Mouse (Mus musculus) activated CD4-positive, CD25-positive, alpha-beta regulatory T cell, adult 4 months (primary cell): ENCODE results near the gene Phldb2. TPM values are rescaled to one million over a fixed set of nuclear protein-coding genes. Genes with fewer than 3 reads are reported as not detected.
A peak's percentile ranks its signal among the peaks of the same experiment; 100 is the strongest.

ENCODE experiments used
- ATAC-seq: one replicate; pipeline ENCODE4 v1.8.0; 2017
- polyA plus RNA-seq, 2 experiments: library from polyadenylated mRNA; unstranded; fragments of 100-300 nt; shearing (Covaris generic); gene quantifications; one replicate each; pipeline ENCODE4 v1.2.1; 2017

The Phldb2 gene
- polyA plus RNA-seq, 2 experiments from 2014 or later: not detected

DNA sequence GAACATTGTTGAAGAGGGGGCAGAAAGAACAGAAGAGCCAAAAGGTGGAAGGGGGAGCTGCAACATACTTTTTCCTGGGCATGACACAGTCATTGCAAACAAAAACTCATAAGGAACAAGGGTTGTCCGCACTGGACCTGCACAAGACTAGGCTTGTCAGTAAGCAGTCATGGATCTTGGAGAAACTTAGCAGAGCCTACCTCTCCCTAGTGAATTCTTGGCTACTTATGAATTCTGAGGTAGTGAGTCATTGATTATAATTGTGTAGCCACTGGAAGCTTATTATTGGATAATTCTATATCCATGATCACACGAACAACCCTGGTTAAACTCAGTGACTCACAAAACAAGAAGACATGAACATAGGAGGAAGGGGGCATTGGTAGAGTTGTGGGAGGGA is 7.1 kb downstream of the Phldb2 start:
- ATAC-seq: no peak

DNA sequence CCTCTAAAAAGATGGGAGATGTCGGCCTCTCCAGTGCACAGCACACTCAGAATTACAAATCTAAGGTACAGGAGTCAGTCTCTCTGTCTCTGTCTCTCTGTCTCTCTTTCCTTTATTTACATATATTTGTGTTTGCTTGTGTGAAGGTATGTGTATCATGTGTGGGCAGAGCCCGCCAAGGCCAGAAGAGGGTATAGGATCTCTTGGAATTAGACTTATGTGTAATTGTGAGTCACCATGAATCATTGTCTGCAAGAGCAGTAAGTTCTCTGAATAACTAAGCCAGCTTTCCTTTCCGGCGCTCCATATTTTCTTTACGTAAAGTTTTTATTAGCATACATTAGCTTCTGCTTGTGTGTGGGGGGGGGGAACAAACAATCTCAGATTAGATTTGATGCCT is 7.7 kb downstream of the Phldb2 start:
- ATAC-seq: no peak

DNA sequence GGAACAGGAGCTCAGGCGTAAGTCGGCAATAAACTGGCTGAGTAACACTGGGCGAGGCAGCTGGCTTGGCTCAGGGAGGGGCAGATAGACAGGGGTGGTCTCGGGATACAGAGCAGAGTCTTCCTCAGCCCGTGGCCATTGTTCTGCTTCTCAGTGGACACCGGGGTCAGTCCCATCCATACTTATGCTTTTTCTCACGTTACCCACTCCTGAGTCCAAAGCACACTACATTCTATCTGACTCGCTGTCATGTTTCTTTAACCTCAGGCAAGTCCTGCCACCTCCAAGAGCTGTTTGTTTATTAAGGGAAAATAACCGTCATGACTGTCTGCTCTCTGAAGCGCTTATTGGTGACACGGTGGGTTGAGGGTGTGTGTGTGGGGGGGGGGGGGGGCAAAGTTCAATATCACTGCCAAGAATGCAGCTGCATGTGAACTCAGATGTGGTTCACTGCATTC is 8.2 kb downstream of the Phldb2 start:
- ATAC-seq: no peak

DNA sequence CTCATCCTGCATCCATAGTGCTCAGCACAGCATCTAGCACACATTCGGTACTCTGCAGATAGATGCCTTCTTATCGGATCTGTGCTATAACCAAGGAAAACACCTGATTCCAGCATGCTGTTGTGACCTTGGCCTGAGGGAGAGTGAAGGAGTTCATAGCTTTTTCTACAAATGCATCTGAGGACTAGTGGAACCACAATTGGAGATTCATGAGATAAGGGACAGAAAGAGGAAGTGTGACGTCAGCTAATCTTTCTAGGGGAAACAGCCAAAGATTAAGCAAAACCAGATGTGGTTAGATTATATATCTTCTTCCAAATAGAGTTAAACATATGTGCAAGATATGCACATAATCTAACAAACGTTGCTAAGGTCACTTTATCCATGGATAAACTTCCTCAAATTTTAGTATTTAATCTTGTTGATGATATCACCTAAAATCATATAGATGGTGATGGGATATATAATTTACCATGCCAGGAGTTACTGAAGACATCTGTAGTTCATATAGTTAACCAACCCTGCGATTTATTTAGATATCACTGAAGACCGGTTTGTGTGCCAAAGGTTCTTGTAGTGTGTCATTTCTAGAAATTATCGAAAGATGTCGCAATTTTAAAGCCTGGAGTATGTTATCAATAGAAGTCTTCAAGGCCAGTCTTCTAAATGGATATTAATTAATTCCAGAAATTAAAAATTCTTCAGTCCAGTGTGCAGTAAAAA is 11.1 kb downstream of the Phldb2 start:
- peak; percentile 96 for ATAC-seq

DNA sequence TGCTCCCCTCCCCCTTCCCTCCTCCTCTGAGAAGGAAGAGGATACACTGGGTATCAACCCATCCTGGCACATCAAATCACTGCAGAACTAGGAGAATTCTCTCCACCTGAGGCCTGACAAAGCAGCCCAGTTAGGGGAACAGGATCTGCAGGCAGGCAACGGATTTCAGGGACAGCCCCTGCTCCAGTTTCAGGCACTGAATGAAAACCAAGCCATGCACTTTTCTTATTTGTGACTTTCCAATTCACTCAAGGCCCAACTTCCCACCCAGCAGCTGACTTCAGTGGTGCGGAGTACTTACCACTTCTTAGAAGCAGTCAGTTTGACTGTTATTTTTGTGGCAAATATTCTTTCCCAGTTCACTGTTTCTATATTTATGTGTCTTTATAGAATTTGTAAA is 12.7 kb downstream of the Phldb2 start:
- no peak for ATAC-seq

DNA sequence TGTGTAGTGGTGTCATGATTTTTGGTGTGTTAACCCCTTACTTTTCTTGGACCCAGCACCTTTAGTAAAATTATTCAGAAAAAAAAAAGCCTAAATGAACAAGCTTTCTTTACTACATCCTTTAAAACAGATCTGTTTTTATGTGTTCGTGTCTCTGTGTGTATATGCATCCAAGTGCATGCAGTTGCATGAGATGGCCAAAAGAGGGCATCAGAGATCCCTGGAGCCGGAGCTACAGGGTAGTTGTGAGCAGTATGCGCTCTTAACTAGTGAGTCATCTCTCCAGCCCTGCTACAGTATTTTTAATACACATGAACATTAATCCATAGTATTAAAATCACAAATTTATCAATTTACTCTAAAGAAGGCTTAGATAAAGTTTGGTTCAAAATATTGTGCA is 14.0 kb downstream of the Phldb2 start:
- ATAC-seq: no peak

DNA sequence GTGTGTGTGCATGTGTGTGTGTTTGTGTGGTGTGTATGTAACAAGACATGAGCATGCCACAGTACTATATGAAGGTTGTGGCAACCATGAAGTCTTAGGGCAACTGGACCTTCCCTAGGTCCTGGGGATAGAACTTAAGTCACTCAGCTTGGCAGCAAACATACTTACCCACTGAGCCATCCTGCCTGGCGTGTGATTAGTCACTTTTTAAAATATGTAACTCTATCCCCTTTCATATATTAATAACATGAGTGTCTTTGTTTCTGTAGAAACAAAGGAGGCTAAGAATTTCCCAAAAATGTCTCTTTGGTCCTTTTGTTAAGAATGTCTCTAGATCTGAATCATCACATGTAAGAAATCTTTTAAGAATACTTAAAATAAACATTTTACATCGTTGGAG is 16.0 kb downstream of the Phldb2 start:
- ATAC-seq: no peak

DNA sequence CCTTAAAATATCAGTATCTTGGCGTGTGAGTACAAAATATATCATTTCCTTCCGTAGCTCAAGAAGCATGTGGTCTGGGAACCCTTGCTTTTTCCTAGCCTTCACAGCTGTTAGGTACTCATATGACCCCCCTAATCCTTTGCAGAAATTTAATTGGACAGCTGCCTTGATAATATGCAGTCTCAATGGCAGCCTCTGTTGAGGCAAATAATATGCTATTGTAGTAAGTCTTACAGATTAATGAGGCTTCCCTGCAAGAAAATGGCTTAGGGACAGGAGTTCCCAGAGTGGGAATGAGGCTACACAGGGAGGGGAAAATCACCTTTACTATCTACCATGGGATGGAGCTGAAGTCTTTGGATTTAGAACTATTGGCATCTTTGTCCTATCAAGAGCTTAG is 16.9 kb downstream of the Phldb2 start:
- no peak for ATAC-seq

DNA sequence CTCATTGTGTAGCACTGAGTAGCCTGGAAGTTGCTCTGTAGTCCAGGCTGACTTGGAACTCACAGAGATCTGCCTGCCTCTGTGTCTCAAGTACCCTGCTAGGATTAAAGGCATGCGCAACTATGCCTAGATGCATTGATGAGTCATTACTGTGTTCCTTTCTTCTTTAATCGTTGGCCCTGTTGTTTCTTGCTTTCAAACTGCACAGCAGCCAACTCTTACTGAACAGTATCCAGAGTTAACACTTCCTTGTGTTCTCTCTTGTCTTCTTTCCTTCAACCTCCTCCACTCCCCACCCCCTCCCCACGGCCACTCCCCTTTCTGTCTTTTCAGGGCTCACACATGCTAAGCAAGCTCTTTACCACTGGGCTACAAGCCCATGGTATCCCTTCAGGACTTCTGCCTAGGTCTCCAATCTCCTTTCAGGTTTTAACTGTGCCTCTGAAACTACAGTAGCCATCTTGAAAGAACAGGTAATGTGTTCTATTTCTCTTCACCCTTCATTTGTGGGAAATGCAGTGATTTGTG is 17.4 kb downstream of the Phldb2 start:
- ATAC-seq: no peak

DNA sequence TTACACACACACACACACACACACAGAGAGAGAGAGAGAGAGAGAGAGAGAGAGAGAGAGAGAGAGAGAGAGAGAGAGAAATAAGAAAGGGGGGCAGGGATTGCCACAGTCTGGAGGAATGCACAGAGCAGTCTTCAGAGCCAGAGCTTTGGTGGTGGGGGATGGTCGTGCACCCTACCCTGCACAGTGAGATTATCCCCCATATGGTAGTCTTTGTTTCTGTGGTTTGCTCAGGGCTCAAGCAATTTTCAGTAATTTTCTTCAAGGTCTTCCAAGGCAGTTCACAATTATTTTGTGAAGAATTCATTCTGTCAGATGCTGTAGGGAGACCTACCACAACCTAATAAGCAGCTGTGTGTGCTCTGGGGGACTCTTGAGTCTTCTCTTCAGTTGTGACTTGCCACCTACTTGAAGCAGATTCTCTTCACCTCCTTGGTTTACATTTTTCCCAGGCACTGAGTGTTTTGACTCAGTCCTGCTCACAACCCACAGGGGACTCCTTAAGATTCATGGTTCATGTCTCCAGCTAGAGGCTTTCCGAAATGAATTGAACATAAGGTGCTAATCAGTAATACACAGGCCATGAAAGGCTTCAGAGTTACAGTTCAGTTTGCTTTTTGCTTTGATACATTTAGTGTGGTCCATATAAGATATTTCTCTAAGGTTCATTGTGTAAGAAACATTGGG is 18.5 kb downstream of the Phldb2 start:
- ATAC-seq: no peak

DNA sequence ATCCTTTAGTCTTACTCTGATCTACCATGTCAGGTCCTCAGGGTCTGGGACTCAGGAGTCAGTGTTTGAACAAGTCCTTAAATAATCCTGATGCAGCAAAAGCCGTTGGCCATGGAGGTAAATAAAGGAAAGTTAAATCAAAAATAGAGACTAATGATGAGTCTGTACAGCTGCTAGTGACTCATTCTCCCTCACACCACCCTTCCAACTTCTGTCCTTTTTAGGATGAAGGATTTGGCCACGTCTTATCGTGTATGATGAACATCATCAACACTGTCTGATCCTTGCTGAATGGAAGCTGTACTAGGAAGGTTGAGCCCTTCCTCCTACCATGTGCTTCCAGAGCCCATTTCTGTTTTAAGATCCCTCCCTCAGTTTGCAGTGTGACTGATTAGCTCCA is 23.1 kb downstream of the Phldb2 start:
- no peak for ATAC-seq

DNA sequence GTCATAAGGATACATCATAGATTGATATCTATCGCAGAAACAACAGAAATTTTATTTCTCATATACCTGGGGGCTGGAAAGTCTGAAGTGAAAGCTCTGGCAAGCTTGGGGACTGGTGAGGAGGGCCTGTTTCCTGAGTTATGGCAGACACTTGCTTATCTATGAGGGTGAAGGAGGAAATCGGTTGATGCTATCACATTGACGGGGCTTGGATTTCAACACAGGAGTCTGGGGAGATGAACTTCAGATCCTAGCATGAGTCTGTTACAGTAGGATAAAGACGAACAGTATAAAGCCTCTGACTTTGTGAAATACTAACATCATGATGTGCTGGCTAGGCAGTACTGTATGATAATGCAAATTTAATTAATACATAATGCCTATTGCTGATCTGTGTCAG is 25.3 kb downstream of the Phldb2 start:
- ATAC-seq: no peak

DNA sequence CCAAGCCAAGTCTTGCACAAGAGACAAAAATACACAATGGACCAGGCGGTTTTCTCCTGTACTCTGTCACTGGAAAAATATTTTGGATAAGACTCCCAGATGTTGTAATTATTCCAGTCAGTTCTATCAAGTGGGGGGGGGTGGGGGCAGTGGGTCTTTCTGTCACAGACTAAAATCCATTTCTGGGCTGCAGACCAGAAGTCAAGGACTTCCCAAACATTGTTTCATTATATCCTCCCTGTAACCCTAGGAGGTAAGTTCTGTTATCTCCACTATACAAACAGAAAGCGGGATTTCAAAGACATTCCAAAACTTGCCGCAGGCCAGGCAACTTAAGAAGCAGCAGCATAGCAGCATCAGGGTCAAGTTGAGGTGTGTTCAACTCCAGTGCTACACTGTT is 25.8 kb downstream of the Phldb2 start:
- ATAC-seq: no peak

DNA sequence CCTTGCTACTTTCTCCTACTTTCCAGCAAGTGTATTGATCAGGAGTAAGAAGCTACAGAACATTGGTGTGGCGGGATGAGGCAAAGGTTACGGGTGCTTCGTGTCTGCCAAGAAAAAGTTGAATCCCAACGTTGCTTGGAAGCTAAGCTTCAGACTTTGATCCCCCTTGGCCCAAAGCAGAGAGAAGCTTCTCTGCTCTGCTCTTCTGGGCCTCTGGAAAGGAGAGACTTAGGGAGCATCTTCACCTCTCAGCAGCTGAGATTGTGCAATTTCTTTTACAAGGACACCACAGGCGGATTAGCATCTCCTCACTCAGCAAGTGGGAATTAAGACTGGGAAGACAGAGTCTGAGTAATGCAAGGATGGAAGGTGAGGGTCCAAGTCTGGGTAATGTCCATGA is 26.5 kb downstream of the Phldb2 start:
- ATAC-seq: no peak

DNA sequence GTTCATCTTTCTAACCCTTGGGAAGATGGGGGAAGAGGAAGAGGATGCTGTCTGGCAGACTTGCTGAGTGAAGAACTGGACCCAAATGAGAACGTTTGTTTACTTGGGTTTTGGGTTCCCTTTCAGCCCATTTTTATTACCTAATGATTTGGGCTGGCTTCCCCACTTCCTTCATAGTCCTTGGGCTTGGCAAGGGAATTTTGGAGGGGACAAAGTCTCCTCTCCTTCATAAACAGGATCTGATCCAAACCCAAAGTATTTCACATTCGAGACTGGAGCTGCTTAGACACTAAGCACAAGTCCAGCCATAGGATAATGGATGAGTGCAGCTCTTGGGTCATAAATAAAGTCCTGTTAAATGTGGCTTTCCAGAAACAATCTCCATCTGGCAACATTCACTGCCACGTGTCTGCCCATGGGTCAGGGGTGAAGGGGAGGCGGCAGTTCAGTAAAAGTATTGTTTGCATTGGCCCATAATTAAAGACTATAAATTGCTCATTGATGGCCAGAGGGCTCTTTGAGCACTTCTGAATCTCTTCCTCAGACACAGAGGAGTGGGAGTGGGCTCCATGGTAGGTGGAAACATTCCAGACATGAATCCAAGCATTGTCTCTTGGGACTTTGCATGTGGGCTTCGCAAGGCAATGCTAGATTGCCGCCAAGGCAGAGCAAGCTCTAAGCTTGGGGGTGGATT is 29.5 kb downstream of the Phldb2 start:
- ATAC-seq: no peak

DNA sequence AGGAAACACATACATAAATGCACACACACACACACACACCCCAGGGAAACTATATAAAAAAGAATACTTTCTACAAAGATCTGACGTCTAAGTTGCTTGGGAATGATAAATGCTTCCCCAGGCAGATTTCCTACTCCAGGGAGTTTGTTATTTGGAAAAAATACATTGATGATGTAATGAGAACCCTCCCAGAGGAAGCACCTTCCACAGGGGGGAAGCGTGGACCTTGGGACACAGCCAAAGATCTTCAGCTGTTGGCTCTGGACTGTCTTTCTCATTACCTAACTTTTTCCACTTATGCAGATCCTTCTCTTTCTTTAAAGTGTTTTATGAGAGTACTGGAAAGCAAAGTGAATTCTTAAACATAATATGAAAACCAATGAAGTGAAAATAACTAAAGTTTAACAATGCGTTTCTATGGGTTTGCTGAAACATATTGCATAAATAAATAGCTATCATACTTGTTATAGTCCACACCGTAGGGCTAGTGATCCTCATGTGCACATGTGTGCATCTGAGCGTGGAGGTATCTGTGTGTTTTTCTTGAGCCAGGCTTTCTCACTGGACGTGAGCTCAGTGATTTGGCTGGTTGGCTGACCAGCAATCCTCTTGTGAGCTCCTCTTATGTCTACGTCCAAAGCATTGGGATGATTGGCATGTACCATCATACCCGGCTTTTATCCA is 30.7 kb downstream of the Phldb2 start:
- no peak for ATAC-seq

DNA sequence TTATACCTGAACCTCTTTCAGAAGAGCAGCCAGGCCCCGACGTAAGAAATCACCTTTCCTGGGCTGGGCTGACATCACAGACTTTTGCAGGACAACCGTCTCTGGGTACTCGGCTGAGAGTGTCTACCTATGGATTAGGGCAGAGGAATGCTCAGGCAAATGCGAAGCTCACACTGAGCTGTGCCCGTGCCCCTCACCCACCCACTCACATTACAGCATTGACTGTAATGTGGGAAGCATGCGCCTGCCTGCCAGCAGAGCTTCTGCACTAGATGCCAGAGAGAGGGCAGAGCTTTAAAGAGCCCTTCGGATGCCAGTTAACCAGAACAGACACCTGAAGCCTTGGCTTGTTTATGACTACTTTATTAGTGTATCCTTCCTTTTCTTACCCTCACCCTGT is 33.8 kb downstream of the Phldb2 start:
- no peak for ATAC-seq

DNA sequence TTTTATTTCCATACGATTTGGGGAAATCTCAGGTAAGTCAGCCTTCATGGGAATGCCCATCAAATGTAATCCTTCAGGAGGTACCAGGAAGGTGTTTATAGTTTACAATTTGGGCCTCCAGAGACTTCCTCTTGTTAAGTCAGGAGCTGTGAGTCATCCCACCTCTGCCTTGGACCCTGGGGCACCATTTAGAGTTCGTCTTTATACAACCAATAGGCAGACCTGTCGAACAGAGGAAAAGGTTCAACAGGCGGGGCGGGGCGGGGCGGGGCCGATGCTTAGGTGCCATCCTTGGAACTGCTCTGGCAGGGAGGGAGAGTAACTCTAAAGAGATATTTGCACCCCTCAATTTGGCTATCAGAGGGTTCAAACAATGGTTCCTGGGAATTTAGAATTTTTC is 49.8 kb downstream of the Phldb2 start:
- no peak for ATAC-seq

DNA sequence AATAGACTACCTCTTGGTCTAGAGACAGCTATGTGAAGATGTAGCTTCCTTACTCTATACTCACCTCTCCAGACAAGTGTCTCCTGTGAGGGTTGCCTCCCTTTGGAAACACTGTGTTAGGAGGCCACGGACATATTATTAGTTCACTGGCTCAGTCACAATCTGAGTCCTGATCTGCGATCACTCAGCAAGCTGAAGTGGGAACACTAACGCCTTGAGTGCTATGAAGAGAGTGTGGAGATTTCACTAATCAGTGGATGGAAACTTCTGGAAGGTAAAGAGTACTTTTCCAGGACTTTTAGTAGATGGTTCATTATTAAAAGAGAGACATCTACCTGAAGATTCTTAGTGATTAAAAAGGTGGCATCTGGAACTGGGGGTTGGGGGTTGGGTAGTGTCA is 54.9 kb downstream of the Phldb2 start:
- no peak for ATAC-seq

DNA sequence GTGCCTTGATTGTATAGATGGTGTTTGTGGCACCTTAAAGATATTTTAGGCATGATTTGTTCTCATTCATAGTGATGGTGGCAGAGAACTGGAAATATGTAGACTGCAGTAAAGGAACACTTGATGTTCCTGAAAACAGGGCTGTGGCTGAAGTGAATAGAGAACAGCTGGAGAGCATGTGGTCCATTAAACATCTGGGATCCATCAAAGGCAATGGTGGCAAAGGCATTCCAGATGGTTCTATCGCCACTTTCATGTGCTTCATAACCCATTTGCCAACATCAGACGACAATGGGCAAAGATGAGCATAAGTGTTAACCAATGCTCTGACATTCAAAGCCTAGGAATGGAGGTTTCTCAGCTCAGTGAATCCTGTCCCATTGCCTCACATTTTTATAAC is 56.8 kb downstream of the Phldb2 start:
- ATAC-seq: no peak

DNA sequence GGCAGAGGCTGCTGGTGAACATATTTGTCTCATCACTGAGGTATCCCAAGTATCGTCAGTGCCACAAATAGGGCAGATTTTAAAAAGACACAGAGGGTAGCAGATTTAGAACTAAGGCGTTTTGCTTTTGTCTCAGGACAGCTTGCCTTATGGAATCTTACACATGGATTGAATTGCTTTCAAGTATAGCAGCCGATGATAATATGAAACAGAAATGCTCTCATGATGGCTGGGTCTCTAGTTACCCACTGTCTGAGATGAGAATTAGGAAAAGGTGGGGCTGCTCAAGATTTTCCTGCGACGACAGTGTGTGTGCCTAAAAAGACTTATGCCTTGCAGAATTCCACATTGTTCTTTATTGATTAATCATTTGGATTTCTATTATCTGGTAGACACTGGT is 58.4 kb downstream of the Phldb2 start:
- no peak for ATAC-seq

DNA sequence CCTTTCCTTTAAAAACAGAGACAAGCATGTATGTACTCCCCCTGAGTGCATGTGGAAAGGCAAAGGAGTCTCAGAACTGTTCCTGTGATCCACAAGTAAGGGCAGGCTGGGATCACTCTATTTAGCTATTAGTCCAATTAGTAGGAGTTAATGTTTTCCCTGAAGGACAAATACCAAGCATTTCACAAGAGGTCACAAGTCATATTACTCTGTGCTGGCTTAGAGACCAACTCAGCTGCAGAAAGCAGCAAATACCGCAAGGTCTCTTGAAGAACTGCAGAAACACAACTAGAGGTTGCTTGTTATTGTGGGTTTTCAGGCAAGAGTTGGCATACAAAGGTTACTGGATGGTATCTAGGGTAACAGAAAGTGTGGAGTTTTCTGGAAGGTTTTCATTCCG is 59.6 kb downstream of the Phldb2 start:
- ATAC-seq: no peak

DNA sequence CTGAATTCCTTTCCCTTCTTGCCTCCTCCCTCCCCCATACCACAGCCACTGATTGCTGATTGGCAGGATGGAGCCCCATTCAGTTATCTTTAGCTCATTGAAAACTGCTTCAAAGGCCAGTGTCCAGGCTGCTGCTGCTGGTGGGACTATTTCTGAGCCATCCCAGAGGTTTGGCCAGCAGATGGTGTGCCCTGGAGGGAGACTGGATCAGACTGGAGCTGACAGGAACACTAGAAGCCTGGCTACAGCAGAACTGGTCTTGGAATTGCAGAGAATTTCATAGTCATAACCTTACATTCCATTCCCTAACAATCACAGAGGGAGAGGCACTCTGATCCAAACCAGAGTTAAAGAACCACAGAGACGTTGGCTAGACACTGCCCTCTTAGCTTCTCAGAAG is 60.5 kb downstream of the Phldb2 start:
- ATAC-seq: no peak
